In the genomic region with DNA sequence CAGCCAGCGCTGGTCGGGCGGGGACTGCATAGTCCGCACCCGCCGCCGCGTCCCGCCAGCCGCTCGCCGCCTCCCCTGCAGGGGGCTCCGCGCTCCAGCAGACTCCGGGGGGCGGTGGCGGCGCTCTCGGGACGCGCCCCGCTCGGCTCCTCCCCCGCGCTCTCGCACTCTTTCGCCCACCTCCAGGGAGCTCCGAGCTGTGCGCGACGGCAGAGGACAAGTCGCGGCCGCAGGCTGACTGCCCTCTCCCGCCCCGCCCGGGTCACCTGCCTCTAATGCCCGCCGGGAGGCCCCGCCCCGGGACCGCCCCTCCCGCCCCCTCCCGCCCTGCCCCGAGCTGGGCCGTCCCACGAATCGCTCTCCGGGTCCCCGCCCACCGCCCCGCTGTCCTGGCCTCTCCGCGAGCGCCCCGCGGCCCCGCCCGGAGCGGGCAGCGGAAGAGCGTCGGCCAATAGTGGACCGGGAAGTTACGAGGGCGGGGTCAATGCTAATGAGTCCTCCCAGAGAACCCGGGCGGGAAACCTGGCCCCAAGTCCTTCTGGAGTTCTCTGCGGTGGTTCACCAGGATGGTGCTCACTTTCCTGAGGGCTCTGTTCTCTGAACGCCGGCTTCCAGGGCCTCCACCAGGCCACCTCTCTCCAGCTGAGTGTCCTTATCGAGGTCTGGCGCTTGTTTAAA, we compare ENCODE assay signal across 8 mouse cellular contexts. TPM values are rescaled to one million over a fixed set of nuclear protein-coding genes. Genes with fewer than 3 reads are reported as not detected.
DNase-seq lines count a peak whose midpoint lies in the region; ATAC-seq lines count a peak whose summit lies in the region.

A gene (minus strand): TSS at position 250 of the 678 bp plus-strand sequence.

- H3K36me3 ChIP-seq in hindbrain, embryonic 10.5 days, result no peaks in the 10 kb centered on the region

- 1% methylated on average over 69 of the region's 73 CpGs for WGBS in hindbrain, embryonic 10.5 days

- H3K27me3 ChIP-seq in hindbrain, embryonic 10.5 days (ENCODE audit: insufficient read depth, poor library complexity, severe bottlenecking), result peaks cover 65% of the 10 kb centered on the region

- peak; percentile 74 for ATAC-seq in frontal cortex, adult (ENCODE audit: low TSS enrichment)

- H3K27ac ChIP-seq in hindbrain, embryonic 10.5 days, result peak within 1 kb of the TSS; percentile 84

- peaks cover 61% of the 10 kb centered on the region for H3K4me1 ChIP-seq in hindbrain, embryonic 10.5 days (replicated peaks)

- peak within 1 kb of the TSS; percentile 73 for H3K4me3 ChIP-seq in hindbrain, embryonic 10.5 days

- DNase-seq in NIH3T3 (ENCODE audit: low read depth), result peak; percentile 98
- DNase-seq in cerebellum, adult 9-10 months, result peak; percentile 77
- DNase-seq in hindbrain, embryonic 10.5 days (ENCODE audit: low spot score), result peak; percentile 94
- DNase-seq in layer of hippocampus, postnatal 10 days (ENCODE audit: low spot score in 2 of 2), result peak; percentile 67 to 79
- peak; percentile 96 for DNase-seq in lung, postnatal 10 days
- peak; percentile 82 for DNase-seq in ovary, postnatal 14 days (ENCODE audit: low spot score)
- DNase-seq in thymus, postnatal 10 days (ENCODE audit: low spot score in 2 of 2), result peak; percentile 69 to 75

- no peaks in the 10 kb centered on the region for H3K9me3 ChIP-seq in hindbrain, embryonic 10.5 days

RNA-seq across cellular contexts. Expression of the gene that starts here (rescaled TPM):
- polyA plus RNA-seq in hindbrain, embryonic 10.5 days (2016; fragmentation: Nextera tagmentation; extraction: Ambion mirVana), result 0.37 and 0.62 TPM in 2 replicates
- 1 to 10 TPM in 1 of 2 experiments, under 1 TPM in 1; 0.83 to 1.0 TPM for total RNA-seq in layer of hippocampus, postnatal 10 days (2021)

Comparison
In these comparisons a context has a peak if more than half of its experiments do, and no peak if none do; other contexts are left out.
1. Peak in every context shown above with its lines: DNase-seq, ATAC-seq, H3K4me3 ChIP-seq and H3K27ac ChIP-seq.
2. Peak in DNase-seq, H3K4me3 ChIP-seq and H3K27ac ChIP-seq in hindbrain, embryonic 10.5 days; RNA of the gene not detected or under 1 TPM.